Mouse (Mus musculus): ENCODE results near the gene Il5. TPM values are rescaled to one million over a fixed set of nuclear protein-coding genes. Genes with fewer than 3 reads are reported as not detected.
"Not testable (repeated sequence)": the region's sequence is repeated elsewhere in the genome, so short reads cannot be mapped to it uniquely, and the experiment has no call there.

Il5 gene
- polyA plus RNA-seq, 1 experiment from 2014 or later = not detected

DNA sequence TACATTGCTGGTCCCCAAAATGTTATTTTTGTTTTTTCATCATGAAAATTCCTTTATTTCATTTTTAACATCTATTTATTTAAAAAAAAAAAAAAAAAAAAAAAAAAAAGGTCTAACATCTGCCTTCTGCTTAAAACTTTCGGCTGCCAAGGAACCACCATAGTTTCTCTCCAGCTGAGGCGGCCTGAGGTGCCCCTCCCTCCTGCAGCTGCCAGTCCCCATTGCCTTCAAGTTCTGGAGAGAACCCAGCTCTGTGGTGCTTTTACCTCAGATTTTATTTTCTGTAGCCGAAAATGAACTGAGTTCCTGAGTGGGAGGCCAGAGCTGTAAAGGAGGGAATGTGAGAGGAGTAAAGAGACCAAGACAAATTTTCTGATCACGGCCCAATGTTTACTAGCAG, 28.7 kb downstream of the Il5 start:
- WGBS = 51% methylated on average over 4 of the region's 4 CpGs
- no peaks in the 10 kb centered on the region for H3K9me3 ChIP-seq (ENCODE audit: control insufficient read depth, low read length)
- H3K27me3 ChIP-seq (replicated peaks; ENCODE audit: control insufficient read depth, insufficient read depth, low read length) = no peaks in the 10 kb centered on the region

DNA sequence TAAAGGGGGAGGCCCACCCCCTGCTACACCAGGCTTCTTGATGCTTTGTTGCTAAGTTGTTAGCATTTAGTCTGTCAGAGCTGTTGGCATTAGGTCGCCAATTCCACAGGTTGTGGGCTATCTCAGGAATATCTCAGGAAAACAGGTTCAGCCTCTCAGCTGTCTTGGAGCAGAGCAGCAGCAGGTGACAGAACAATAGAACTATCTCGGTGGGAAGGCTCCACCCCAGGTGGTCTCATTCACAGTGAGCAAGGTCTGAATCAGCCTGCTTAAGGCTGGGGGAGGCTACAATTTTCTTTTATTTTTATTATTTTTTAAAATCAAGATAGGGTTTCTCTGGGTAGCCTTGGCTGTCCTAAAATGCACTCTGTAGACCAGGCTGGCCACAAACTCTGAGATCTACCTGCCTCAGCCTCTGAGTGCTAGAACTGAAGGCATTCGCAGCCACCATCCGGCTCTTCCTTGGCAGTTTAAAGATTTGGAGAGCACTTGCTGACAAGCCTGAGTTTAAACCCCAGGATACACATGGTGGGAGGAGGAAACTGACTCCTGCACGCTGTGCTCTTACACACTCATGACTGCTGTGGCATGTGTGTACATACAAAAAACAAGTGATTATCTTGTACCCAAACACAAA, 29.2 kb downstream of the Il5 start:
- whole genome bisulfite sequencing = 44% methylated on average over 5 of the region's 5 CpGs
- DNase-seq (ENCODE audit: low spot score) (no peak), ATAC-seq (ENCODE audit: low read depth) (no peak)
- Histone ChIP-seq H3K4me2 (ENCODE audit: low read depth, low read length) (no peak overlapping the region), H3K4me1 (ENCODE audit: control insufficient read depth, insufficient read depth, low read length) (no peaks in the 10 kb centered on the region), H3K9me3 (ENCODE audit: control insufficient read depth, low read length) (no peaks in the 10 kb centered on the region), H3K36me3 (ENCODE audit: control insufficient read depth, insufficient read depth, low read length) (no peaks in the 10 kb centered on the region), H3K27ac (replicated peaks; ENCODE audit: low read depth, low read length) (no peak overlapping the region), H3K9ac (ENCODE audit: low read depth, low read length) (no peak overlapping the region), H3K27me3 (replicated peaks; ENCODE audit: control insufficient read depth, insufficient read depth, low read length) (no peaks in the 10 kb centered on the region), H3K4me3 (ENCODE audit: low read depth, low read length) (no peak overlapping the region)

More for the DNA sequence above, 28.7 kb downstream of the Il5 start:
- no peaks in the 10 kb centered on the region for H3K4me1 ChIP-seq (ENCODE audit: control insufficient read depth, insufficient read depth, low read length)
- no peak overlapping the region for H3K9ac ChIP-seq (ENCODE audit: low read depth, low read length)
- no peak overlapping the region for H3K4me2 ChIP-seq (ENCODE audit: low read depth, low read length)
- H3K36me3 ChIP-seq (ENCODE audit: control insufficient read depth, insufficient read depth, low read length) = no peaks in the 10 kb centered on the region
- ATAC-seq (ENCODE audit: low read depth) (no peak), DNase-seq (ENCODE audit: low spot score) (peak; percentile 31)
- H3K4me3 ChIP-seq (ENCODE audit: low read depth, low read length) = no peak overlapping the region
- no peak overlapping the region for H3K27ac ChIP-seq (replicated peaks; ENCODE audit: low read depth, low read length)

DNA sequence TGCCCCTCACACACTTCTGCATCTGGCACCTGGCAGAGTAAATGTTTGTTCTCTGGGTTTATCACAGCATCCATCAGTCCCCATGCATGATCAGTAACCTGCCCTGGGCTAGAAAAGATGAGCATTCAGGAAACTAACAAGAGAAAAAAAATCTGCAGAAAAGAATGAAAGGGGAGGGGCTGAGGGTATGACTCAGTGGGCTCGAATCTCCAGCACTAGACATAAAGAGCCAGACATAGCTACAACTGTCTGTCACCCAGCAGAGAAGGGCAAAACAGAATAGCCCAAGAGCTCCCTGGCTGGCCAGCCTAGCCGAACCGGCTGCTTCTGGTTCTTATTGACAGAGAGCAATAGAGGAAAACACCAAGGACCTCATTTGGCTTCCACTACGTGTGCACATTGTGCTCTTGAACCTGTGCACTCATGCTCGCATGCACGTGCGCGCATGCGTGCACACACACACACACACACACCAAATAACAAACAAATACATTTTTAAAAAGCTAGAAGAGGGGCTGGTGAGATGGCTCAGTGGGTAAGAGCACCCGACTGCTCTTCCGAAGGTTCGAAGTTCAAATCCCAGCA, 34.5 kb downstream of the Il5 start:
- H3K4me1 ChIP-seq (ENCODE audit: control insufficient read depth, insufficient read depth, low read length) = peaks cover 18% of the 10 kb centered on the region
- DNase-seq (ENCODE audit: low spot score) = no peak
- 79% methylated on average over 12 of the region's 12 CpGs for WGBS
- H3K27me3 ChIP-seq (replicated peaks; ENCODE audit: control insufficient read depth, insufficient read depth, low read length) = no peaks in the 10 kb centered on the region
- no peak overlapping the region for H3K4me3 ChIP-seq (ENCODE audit: low read depth, low read length)
- H3K4me2 ChIP-seq (ENCODE audit: low read depth, low read length) = no peak overlapping the region
- ATAC-seq (ENCODE audit: low read depth) = no peak
- H3K27ac ChIP-seq (replicated peaks; ENCODE audit: low read depth, low read length) = no peak overlapping the region
- H3K9ac ChIP-seq (ENCODE audit: low read depth, low read length) = no peak overlapping the region
- no peaks in the 10 kb centered on the region for H3K36me3 ChIP-seq (ENCODE audit: control insufficient read depth, insufficient read depth, low read length)
- no peaks in the 10 kb centered on the region for H3K9me3 ChIP-seq (ENCODE audit: control insufficient read depth, low read length)

DNA sequence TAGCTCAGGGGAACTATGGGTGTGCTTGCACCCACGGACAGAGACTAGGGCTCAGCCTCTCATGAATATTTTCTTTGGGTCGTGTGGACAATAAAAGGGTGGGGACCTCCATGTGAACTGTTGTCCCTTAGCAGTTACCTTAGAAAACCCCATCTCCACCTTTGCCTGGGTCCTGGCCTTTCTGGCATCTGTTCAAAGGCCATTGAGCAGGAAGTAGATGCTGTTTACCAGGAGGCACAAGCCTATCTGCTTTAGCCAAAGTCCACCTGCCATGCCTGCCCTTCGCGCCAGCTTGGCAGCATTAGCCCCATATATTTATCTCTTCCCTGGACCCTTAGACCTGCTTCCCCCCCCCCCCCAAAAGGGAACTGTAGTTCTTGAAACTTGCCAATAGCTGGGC, 37.0 kb downstream of the Il5 start:
- no peak overlapping the region for H3K4me3 ChIP-seq (ENCODE audit: low read depth, low read length)
- ATAC-seq (ENCODE audit: low read depth) = no peak

DNA sequence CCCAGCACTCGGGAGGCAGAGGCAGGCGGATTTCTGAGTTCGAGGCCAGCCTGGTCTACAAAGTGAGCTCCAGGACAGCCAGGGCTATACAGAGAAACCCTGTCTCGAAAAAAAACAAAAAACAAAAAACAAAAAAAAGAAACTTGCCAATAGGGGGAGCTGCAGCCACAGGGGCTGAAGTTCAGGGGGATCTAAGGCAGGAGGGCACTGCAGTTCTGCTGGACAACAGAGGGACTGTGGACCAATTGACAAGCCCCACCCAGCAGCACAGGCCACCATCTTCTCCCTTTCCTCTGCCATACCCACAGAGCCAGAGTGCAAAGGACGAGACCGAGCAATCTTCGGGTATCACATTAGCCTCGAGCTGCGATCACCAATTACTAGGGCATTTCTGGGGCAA, 37.4 kb downstream of the Il5 start:
- H3K9ac ChIP-seq (ENCODE audit: low read depth, low read length); H3K9me3 ChIP-seq (ENCODE audit: control insufficient read depth, low read length); H3K4me3 ChIP-seq (ENCODE audit: low read depth, low read length); H3K27ac ChIP-seq (replicated peaks; ENCODE audit: low read depth, low read length); H3K4me2 ChIP-seq (ENCODE audit: low read depth, low read length); H3K36me3 ChIP-seq (ENCODE audit: control insufficient read depth, insufficient read depth, low read length); H3K27me3 ChIP-seq (replicated peaks; ENCODE audit: control insufficient read depth, insufficient read depth, low read length); DNase-seq (ENCODE audit: low spot score); ATAC-seq (ENCODE audit: low read depth): not testable (repeated sequence)
- H3K4me1 ChIP-seq (ENCODE audit: control insufficient read depth, insufficient read depth, low read length) = peaks cover 36% of the 10 kb centered on the region
- WGBS = 78% methylated on average over 9 of the region's 9 CpGs

More for the DNA sequence above, 37.0 kb downstream of the Il5 start:
- DNase-seq (ENCODE audit: low spot score) = no peak
- no peak overlapping the region for H3K4me2 ChIP-seq (ENCODE audit: low read depth, low read length)
- no peak overlapping the region for H3K9ac ChIP-seq (ENCODE audit: low read depth, low read length)
- no peak overlapping the region for H3K27ac ChIP-seq (replicated peaks; ENCODE audit: low read depth, low read length)
- H3K9me3 ChIP-seq (ENCODE audit: control insufficient read depth, low read length) = no peaks in the 10 kb centered on the region
- peaks cover 32% of the 10 kb centered on the region for H3K4me1 ChIP-seq (ENCODE audit: control insufficient read depth, insufficient read depth, low read length)
- 86% methylated on average over 4 of the region's 4 CpGs for WGBS
- H3K36me3 ChIP-seq (ENCODE audit: control insufficient read depth, insufficient read depth, low read length) = no peaks in the 10 kb centered on the region
- 0 out of 2 replicates have a peak, but pooled peaks cover 6% of the 10 kb centered on the region for H3K27me3 ChIP-seq (replicated peaks; ENCODE audit: control insufficient read depth, insufficient read depth, low read length)

DNA sequence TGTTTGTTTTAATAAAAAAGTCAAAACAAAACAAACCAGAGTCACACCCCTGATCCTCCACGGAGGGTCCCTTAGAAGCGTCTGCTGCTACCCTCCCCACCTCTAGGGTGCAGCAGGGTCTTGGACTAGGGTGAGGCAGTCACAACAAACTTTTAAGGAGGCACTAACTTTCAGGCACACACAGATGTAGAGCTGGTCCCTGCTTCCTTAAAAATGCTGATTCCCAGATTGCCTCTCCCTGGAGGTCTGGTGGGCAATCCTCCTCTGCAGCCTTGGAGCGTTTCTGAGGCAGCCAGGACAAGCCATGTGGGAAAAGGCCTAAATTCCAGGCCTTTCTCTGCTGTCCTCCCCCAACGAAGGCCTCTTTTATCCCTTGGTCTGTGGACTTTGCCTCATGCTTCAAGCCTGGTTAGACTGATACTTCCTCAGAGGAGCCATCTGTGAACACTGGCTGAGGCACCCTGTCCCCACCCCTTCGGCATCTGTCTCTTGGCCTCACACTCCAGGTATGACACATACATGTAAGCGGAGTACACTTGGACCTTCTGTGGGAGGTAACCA, 38.3 kb downstream of the Il5 start:
- no peak overlapping the region for H3K4me3 ChIP-seq (ENCODE audit: low read depth, low read length)
- peak; percentile 36 for DNase-seq (ENCODE audit: low spot score)
- H3K9ac ChIP-seq (ENCODE audit: low read depth, low read length) = no peak overlapping the region
- H3K27ac ChIP-seq (replicated peaks; ENCODE audit: low read depth, low read length) = 0 out of 2 replicates have a peak overlapping the region, but pooled peaks have one; percentile 28
- no peak overlapping the region for H3K4me2 ChIP-seq (ENCODE audit: low read depth, low read length)
- H3K9me3 ChIP-seq (ENCODE audit: control insufficient read depth, low read length) = no peaks in the 10 kb centered on the region
- no peaks in the 10 kb centered on the region for H3K36me3 ChIP-seq (ENCODE audit: control insufficient read depth, insufficient read depth, low read length)
- H3K27me3 ChIP-seq (replicated peaks; ENCODE audit: control insufficient read depth, insufficient read depth, low read length) = 0 out of 2 replicates have a peak, but pooled peaks cover 6% of the 10 kb centered on the region
- peaks cover 44% of the 10 kb centered on the region for H3K4me1 ChIP-seq (ENCODE audit: control insufficient read depth, insufficient read depth, low read length)
- no peak for ATAC-seq (ENCODE audit: low read depth)
- WGBS = 36% methylated on average over 6 of the region's 6 CpGs

DNA sequence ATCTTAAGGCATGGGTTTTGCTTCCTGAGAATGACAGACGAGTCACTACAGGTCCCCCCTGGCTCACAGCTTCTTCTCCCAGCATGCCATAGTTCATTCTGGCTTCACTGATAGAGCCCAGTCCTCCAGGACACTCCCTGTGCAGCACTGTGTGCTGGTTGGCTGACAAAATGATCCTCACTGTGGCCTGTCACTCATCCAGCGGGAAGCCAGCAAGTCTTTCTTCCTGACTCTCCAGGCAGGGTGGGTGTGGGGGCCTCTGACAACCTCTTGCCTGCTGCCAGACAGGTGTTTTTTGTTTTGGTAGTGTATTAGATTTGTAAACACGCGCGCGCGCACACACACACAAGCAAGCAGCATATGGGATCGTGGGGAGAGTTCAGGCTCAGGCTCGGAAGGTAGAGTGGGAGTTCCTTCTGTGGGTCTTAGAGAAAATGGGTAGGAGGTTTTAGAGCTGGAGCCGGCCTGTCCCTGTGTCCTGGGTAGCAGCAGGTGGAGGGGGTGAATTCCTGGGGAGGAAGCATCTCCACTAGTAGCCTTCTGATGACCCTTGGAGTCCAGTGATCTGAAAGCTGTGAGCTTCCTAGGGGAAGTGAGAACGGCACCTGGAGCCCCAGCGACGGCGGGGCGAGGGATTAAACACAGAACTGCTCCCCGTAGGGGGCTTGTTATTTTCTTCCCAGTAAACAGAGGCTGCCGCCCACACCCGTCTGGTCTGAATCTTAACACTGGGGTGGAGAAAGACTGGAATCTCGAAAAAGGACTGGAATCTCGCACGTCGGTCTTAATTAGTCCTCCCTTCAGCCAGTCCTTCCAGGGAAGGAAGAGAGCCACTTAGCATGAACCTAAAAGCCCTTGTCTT, 39.2 kb downstream of the Il5 start:
- Histone ChIP-seq H3K4me2 (ENCODE audit: low read depth, low read length) (peak overlapping the region; percentile 16), H3K4me1 (ENCODE audit: control insufficient read depth, insufficient read depth, low read length) (peaks cover 52% of the 10 kb centered on the region), H3K36me3 (ENCODE audit: control insufficient read depth, insufficient read depth, low read length) (no peaks in the 10 kb centered on the region), H3K27me3 (replicated peaks; ENCODE audit: control insufficient read depth, insufficient read depth, low read length) (0 out of 2 replicates have a peak, but pooled peaks cover 6% of the 10 kb centered on the region), H3K4me3 (ENCODE audit: low read depth, low read length) (no peak overlapping the region), H3K9me3 (ENCODE audit: control insufficient read depth, low read length) (no peaks in the 10 kb centered on the region), H3K27ac (replicated peaks; ENCODE audit: low read depth, low read length) (peak overlapping the region; percentile 11; the same call in 1 of the 2 replicates), H3K9ac (ENCODE audit: low read depth, low read length) (peak overlapping the region; percentile 19; the same call in 1 of the 2 replicates)
- ATAC-seq (ENCODE audit: low read depth) (peak; percentile 9; the same call in 1 of the 2 replicates), DNase-seq (ENCODE audit: low spot score) (peak; percentile 75)
- WGBS = 12% methylated on average over 22 of the region's 22 CpGs

DNA sequence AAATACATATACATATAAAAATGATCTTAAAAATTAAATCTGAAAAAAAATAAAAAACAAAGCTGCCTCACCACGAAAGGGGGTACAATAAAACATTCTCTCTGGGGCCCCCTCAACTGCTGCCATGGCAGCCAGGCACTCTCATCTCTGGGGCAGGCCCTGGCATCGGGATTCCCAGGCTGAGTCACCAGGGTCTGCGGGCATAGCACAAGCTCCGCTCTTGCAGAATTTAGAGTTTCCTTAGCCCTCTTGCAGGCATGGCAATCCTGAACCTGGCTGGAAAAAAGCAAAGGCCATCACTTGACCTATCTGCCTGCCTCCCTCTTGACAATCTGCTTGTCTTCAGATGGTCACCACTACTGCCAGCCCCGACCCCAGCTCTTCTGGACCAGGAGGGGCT, 40.7 kb downstream of the Il5 start:
- H3K4me2 ChIP-seq (ENCODE audit: low read depth, low read length) = no peak overlapping the region
- WGBS = 68% methylated on average over 5 of the region's 5 CpGs

More for the DNA sequence above, 40.7 kb downstream of the Il5 start:
- Histone ChIP-seq H3K4me3 (ENCODE audit: low read depth, low read length) (no peak overlapping the region), H3K36me3 (ENCODE audit: control insufficient read depth, insufficient read depth, low read length) (no peaks in the 10 kb centered on the region), H3K9ac (ENCODE audit: low read depth, low read length) (no peak overlapping the region), H3K27me3 (replicated peaks; ENCODE audit: control insufficient read depth, insufficient read depth, low read length) (0 out of 2 replicates have a peak, but pooled peaks cover 6% of the 10 kb centered on the region), H3K4me1 (ENCODE audit: control insufficient read depth, insufficient read depth, low read length) (peaks cover 52% of the 10 kb centered on the region), H3K27ac (replicated peaks; ENCODE audit: low read depth, low read length) (0 out of 2 replicates have a peak overlapping the region, but pooled peaks have one; percentile 40), H3K9me3 (ENCODE audit: control insufficient read depth, low read length) (no peaks in the 10 kb centered on the region)
- ATAC-seq (ENCODE audit: low read depth) (no peak), DNase-seq (ENCODE audit: low spot score) (no peak)
